ENCODE assay signal across 23 mouse cellular contexts in the genomic region with DNA sequence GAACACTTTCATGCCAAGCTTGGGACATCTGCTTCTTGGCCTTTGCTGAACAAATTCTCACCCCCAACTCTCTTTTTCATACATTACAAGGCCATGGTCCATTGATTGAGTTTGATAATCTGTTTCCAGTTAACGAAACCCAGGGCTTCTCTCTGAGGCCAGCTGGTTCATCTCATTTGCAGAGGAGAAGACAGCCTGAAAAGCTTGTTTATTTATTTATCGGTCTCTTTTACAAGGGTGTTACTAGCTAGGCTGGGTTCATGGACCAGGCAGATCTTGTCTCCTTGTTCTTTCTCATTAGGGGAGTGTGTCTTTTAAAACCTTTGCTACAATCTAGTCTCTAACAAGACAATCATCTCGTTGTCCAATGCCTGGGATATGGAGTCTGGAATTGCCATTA.
DNase-seq lines count a peak whose midpoint lies in the region; ATAC-seq lines count a peak whose summit lies in the region.
"Had no signal": no experiment of that assay in that cellular context is flagged by ENCODE, and none has a peak within 500 bp of the region (broad histone marks: within the 10 kb centered on the region; RNA-seq: fewer than 3 reads in every experiment).

No protein-coding gene starts in this region.

- H3K4me1 ChIP-seq in lung, embryonic 15.5 days = 0 out of 2 replicates have a peak, but pooled peaks cover 3% of the 10 kb centered on the region
- H3K4me1 ChIP-seq: embryonic facial prominence, embryonic 12.5 days; heart, embryonic 10.5 days; liver, embryonic 12.5 days had no signal

- no peaks in the 10 kb centered on the region for H3K9me3 ChIP-seq in lung, embryonic 15.5 days
- H3K9me3 ChIP-seq: embryonic facial prominence, embryonic 12.5 days; heart, embryonic 10.5 days; limb, embryonic 13.5 days; liver, embryonic 12.5 days had no signal

- H3K27me3 ChIP-seq in lung, embryonic 15.5 days = peaks cover 3% of the 10 kb centered on the region; the same call in 1 of the 2 replicates
- H3K27me3 ChIP-seq: embryonic facial prominence, embryonic 12.5 days; limb, embryonic 13.5 days; liver, embryonic 12.5 days had no signal

- WGBS in lung, embryonic 15.5 days = 36% methylated on average over 3 of the region's 3 CpGs

- H3K36me3 ChIP-seq in lung, embryonic 15.5 days = no peaks in the 10 kb centered on the region
- H3K36me3 ChIP-seq: embryonic facial prominence, embryonic 12.5 days; heart, embryonic 10.5 days; limb, embryonic 13.5 days; liver, embryonic 12.5 days had no signal

- no peak overlapping the region for H3K4me2 ChIP-seq in lung, embryonic 15.5 days
- H3K4me2 ChIP-seq: embryonic facial prominence, embryonic 12.5 days; hindbrain, embryonic 14.5 days; limb, embryonic 13.5 days; liver, embryonic 12.5 days; midbrain, embryonic 11.5 days had no signal

- no peak overlapping the region for H3K4me3 ChIP-seq in lung, embryonic 15.5 days
- H3K4me3 ChIP-seq: embryonic facial prominence, embryonic 12.5 days; heart, embryonic 10.5 days; limb, embryonic 13.5 days; liver, embryonic 12.5 days had no signal

- H3K9ac ChIP-seq in lung, embryonic 15.5 days = no peak overlapping the region
- H3K9ac ChIP-seq: embryonic facial prominence, embryonic 12.5 days; forebrain, postnatal 0 days; hindbrain, embryonic 14.5 days; limb, embryonic 13.5 days; liver, embryonic 12.5 days had no signal

- H3K27ac ChIP-seq in lung, embryonic 15.5 days = no peak overlapping the region
- H3K27ac ChIP-seq: embryonic facial prominence, embryonic 12.5 days; heart, embryonic 10.5 days; hindbrain, embryonic 14.5 days; limb, embryonic 13.5 days; liver, embryonic 12.5 days; macrophage had no signal

- peak; percentile 7 for DNase-seq in kidney, adult 9 months
- no peak for DNase-seq in kidney, adult 8-10 months
- DNase-seq in lung, postnatal 14 days = no peak
- peak; percentile 28 for DNase-seq in embryo, embryonic 11 days
- DNase-seq in lung, postnatal 25 days (ENCODE audit: low spot score) = peak; percentile 8
- DNase-seq: adrenal gland, adult 2 months; cerebellum, adult 11 months; cerebellum, adult 9-11 months; forebrain, postnatal 0 days; heart, postnatal 4 days; layer of hippocampus, adult 9-11 months; right cerebral cortex, postnatal 4 days; thymus, postnatal 25 days had no signal

- peak; percentile 62; the same call in 1 of the 2 replicates for ATAC-seq in lung, embryonic 15.5 days (ENCODE audit: borderline replicate concordance, extremely low read depth, low FRiP score, low TSS enrichment)
- no peak for ATAC-seq in megakaryocyte-erythroid progenitor cell, adult 5-6 weeks (replicated peaks; ENCODE audit: low FRiP score, low TSS enrichment, poor library complexity, severe bottlenecking)
- ATAC-seq: forebrain, postnatal 0 days; inflammation-experienced regulatory T-cells, adult 6 months; liver, embryonic 12.5 days had no signal

Comparison
In these comparisons a context has a peak if more than half of its experiments do, and no peak if none do; other contexts are left out.
1. DNase-seq: peak in kidney, adult 9 months (single experiment), embryo, embryonic 11 days (single experiment) and lung, postnatal 25 days (single experiment); none in kidney, adult 8-10 months (0 of 2) and lung, postnatal 14 days (single experiment).